Mouse (Mus musculus): Measurements from ENCODE around the gene Bag2.
A peak's percentile ranks its signal among the peaks of the same experiment; 100 is the strongest.
"Not testable (repeated sequence)": the region's sequence is repeated elsewhere in the genome, so short reads cannot be mapped to it uniquely, and the experiment has no call there.

The Bag2 gene

GRCm38 (mm10) chr1:33751283-33751682, 6.3 kb downstream of the Bag2 start:
- no peak for DNase-seq (ENCODE audit: extremely low spot score, low read depth, low spot score)

GRCm38 (mm10) chr1:33749709-33750108, 7.9 kb downstream of the Bag2 start:
- not testable (repeated sequence) for DNase-seq (ENCODE audit: extremely low spot score, low read depth, low spot score)

- no peak for DNase-seq (ENCODE audit: extremely low spot score, low read depth, low spot score)
Observed at GRCm38 (mm10) chr1:33749109-33749508, 8.5 kb downstream of the Bag2 start.

- DNase-seq (ENCODE audit: extremely low spot score, low read depth, low spot score), result no peak
Observed at GRCm38 (mm10) chr1:33745901-33746300, 11.7 kb downstream of the Bag2 start.

- DNase-seq (ENCODE audit: extremely low spot score, low read depth, low spot score), result not testable (repeated sequence)
Observed at GRCm38 (mm10) chr1:33744815-33745214, 12.8 kb downstream of the Bag2 start.

GRCm38 (mm10) chr1:33742903-33743302, 14.7 kb downstream of the Bag2 start:
- DNase-seq (ENCODE audit: extremely low spot score, low read depth, low spot score), result no peak

- no peak for DNase-seq (ENCODE audit: extremely low spot score, low read depth, low spot score)
Observed at GRCm38 (mm10) chr1:33739302-33739701, 18.3 kb downstream of the Bag2 start.

GRCm38 (mm10) chr1:33738681-33739278, 18.8 kb downstream of the Bag2 start:
- no peak for DNase-seq (ENCODE audit: extremely low spot score, low read depth, low spot score)

- no peak for DNase-seq (ENCODE audit: extremely low spot score, low read depth, low spot score)
Observed at GRCm38 (mm10) chr1:33738281-33738680, 19.3 kb downstream of the Bag2 start.

GRCm38 (mm10) chr1:33734001-33734685, 23.5 kb downstream of the Bag2 start:
- DNase-seq (ENCODE audit: extremely low spot score, low read depth, low spot score), result no peak

- DNase-seq (ENCODE audit: extremely low spot score, low read depth, low spot score), result no peak
Observed at GRCm38 (mm10) chr1:33733044-33733443, 24.6 kb downstream of the Bag2 start.

GRCm38 (mm10) chr1:33725086-33725485, 32.5 kb downstream of the Bag2 start:
- no peak for DNase-seq (ENCODE audit: extremely low spot score, low read depth, low spot score)

- DNase-seq (ENCODE audit: extremely low spot score, low read depth, low spot score), result no peak
Observed at GRCm38 (mm10) chr1:33724516-33724915, 33.1 kb downstream of the Bag2 start.

- no peak for DNase-seq (ENCODE audit: extremely low spot score, low read depth, low spot score)
Observed at GRCm38 (mm10) chr1:33721020-33721419, 36.6 kb downstream of the Bag2 start.

- DNase-seq (ENCODE audit: extremely low spot score, low read depth, low spot score), result no peak
Observed at GRCm38 (mm10) chr1:33720231-33720630, 37.4 kb downstream of the Bag2 start.

- peak; percentile 47 for DNase-seq (ENCODE audit: extremely low spot score, low read depth, low spot score)
Observed at GRCm38 (mm10) chr1:33719733-33720225, 37.8 kb downstream of the Bag2 start, which contains the start of gene Rab23. Rab23 (plus strand) TSS chr1:33719887.

GRCm38 (mm10) chr1:33717636-33718035, 40.0 kb downstream of the Bag2 start:
- no peak for DNase-seq (ENCODE audit: extremely low spot score, low read depth, low spot score)

GRCm38 (mm10) chr1:33714796-33715195, 42.8 kb downstream of the Bag2 start:
- DNase-seq (ENCODE audit: extremely low spot score, low read depth, low spot score), result no peak

- DNase-seq (ENCODE audit: extremely low spot score, low read depth, low spot score), result no peak
Observed at GRCm38 (mm10) chr1:33712026-33712425, 45.6 kb downstream of the Bag2 start.

GRCm38 (mm10) chr1:33709615-33710014, 48.0 kb downstream of the Bag2 start:
- DNase-seq (ENCODE audit: extremely low spot score, low read depth, low spot score), result no peak

GRCm38 (mm10) chr1:33701244-33701643, 56.4 kb downstream of the Bag2 start:
- DNase-seq (ENCODE audit: extremely low spot score, low read depth, low spot score), result no peak

- no peak for DNase-seq (ENCODE audit: extremely low spot score, low read depth, low spot score)
Observed at GRCm38 (mm10) chr1:33696016-33696415, 61.6 kb downstream of the Bag2 start.
